Mouse (Mus musculus) erythroblast, embryonic 14.5 days (primary cell): ENCODE data around the gene Slc51a. TPM values are rescaled to one million over a fixed set of nuclear protein-coding genes. Genes with fewer than 3 reads are reported as not detected.

Source experiments
- H3K27me3 ChIP-seq: 2 replicates; pipeline ENCODE4 v1.6.1; 2012; ENCODE audit warnings: inconsistent platforms; ENCODE audit not compliant: control insufficient read depth
- H3K36me3 ChIP-seq: 2 replicates; pipeline ENCODE4 v1.6.1; 2012; ENCODE audit warnings: mild to moderate bottlenecking, inconsistent platforms; ENCODE audit not compliant: control insufficient read depth
- H3K4me1 ChIP-seq: 2 replicates; pipeline ENCODE4 v1.6.1; 2012; ENCODE audit warnings: inconsistent platforms; ENCODE audit not compliant: control insufficient read depth
- H3K4me3 ChIP-seq: replicated peaks from 2 replicates; pipeline ENCODE3; 2012; ENCODE audit warnings: moderate library complexity, mild to moderate bottlenecking, inconsistent platforms
- H3K9me3 ChIP-seq: 2 replicates; pipeline ENCODE4 v1.6.1; 2012; ENCODE audit warnings: low read length, inconsistent platforms, mixed read lengths; ENCODE audit not compliant: control insufficient read depth
- GATA1 ChIP-seq: IDR thresholded peaks from 2 replicates; pipeline ENCODE4 v1.6.1; 2012; ENCODE audit warnings: low read length, inconsistent platforms, mixed read lengths
- TAL1 ChIP-seq: IDR thresholded peaks from 3 replicates; pipeline ENCODE4 v1.6.1; 2012; ENCODE audit warnings: low read length, inconsistent platforms, mixed read lengths
- polyA plus RNA-seq: library from polyadenylated mRNA; stranded (reverse); fragments of >175 nt; gene quantifications from 2 replicates; pipeline ENCODE4 v1.2.3, GENCODE M21; 2012

Slc51a gene
- polyA plus RNA-seq, 1 experiment = not detected

DNA sequence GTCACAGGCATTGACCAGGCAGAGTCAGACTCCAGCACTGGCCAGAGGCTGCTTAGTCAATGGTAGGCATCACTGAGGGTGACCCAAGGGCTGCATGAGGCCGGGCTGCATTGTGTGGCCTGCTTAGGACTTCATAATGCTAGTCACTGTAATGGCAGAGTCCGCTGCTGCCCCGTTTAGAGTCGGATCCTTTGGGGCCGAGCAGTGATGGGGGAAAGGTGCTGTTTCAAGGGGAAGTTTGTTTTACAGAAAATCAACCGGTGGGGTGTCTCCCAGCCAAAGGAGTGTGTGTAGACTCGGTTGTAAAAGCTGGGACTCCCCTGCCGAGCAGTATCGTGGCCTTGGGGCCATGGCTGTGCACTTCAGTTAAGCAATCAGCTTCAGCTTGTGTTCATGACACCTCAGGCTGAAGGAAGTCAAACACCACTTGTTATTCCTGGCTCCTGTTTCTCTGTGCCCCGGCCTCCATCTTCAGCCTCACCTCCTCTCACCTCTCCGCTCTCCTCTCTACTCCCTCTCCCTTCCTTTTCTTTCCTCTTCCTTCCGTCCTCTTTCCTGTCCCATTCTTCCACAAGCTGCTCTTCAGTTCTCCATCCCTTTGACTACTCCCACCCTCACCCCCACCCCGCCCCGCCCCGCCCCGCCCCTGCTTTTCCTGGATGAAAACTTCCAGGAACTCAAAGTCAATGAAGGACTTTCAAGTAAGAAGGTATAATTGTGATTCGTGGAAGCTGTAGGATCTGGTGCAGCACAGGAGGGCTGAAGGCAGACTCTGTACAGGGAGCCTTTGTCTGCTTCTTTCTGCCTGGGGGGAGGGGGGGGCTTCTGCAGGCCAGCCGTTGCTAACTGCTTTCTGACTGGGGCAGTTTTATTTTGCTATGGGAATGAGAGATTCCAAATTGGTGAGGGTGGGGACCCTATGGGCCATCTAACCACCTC, 23.0 kb upstream of the Slc51a start:
- Histone ChIP-seq H3K27me3 (no peaks in the 10 kb centered on the region), H3K4me1 (peaks cover 99% of the 10 kb centered on the region), H3K9me3 (no peaks in the 10 kb centered on the region; the same call in 1 of the 2 replicates), H3K36me3 (peaks cover 54% of the 10 kb centered on the region), H3K4me3 (peak overlapping the region; percentile 67)
- no peak for TF ChIP-seq TAL1
- no peak for TF ChIP-seq GATA1

GRCm38 (mm10) chr16:32509066-32509942, 21.6 kb upstream of the Slc51a start:
- TF ChIP-seq GATA1 = peak; percentile 100
- TF ChIP-seq TAL1 = peak; percentile 99
- H3K9me3 ChIP-seq = no peaks in the 10 kb centered on the region; the same call in 1 of the 2 replicates
- peaks cover 94% of the 10 kb centered on the region for H3K4me1 ChIP-seq

DNA sequence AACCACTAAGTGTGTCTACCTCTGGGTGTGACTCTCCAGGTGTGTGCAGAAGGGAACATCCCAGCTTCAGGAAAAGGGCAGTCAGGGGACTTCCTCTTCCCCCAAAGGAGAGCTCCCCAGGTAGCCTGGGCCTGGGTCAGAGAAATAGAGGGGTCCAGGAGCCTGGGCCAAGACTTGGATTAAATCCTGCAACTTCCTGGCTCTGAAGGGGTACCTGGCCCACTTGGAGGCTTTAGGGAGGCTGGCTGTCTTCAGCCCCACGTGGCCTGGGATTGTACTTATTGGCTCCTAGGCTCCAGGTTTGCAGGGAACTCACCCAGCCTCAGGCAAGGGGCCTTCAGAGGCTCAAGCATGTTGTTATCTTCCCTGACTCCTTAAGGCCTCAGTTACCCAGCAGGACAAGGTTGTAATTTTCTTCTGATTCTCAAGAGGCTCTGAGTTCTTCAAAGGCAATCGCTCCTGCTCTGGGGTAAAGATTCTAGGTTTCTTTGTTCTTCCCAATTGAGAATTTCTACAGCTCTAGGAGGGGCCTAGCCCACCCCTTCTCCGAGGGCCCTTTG, 20.9 kb upstream of the Slc51a start:
- Histone ChIP-seq H3K4me1 (peaks cover 93% of the 10 kb centered on the region), H3K4me3 (peak overlapping the region; percentile 67), H3K27me3 (no peaks in the 10 kb centered on the region), H3K36me3 (peaks cover 44% of the 10 kb centered on the region), H3K9me3 (no peaks in the 10 kb centered on the region; the same call in 1 of the 2 replicates)
- TF ChIP-seq GATA1 (no peak), TAL1 (no peak)

More at GRCm38 (mm10) chr16:32509066-32509942, 21.6 kb upstream of the Slc51a start:
- H3K27me3 ChIP-seq = no peaks in the 10 kb centered on the region
- H3K36me3 ChIP-seq = peaks cover 51% of the 10 kb centered on the region
- H3K4me3 ChIP-seq = peak overlapping the region; percentile 67

DNA sequence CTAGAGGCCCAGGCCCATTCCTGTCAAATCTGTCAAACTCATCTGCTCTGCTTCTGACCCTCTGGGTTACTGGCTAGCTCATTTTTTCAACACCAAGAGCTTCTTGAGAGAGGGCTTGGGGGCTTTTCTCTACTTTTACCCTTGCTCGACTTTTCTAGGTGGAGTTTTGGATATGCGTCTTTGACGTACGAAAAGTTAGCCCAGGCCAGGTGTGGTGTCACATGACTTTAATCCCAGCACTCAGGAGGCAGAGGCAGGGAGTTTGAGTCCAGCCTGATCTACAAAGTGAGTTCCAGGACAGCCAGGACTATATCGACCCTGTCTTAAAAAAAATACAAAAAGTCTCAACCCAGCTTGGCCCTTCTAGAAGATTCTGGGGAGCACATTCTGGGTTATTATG, 20.4 kb upstream of the Slc51a start:
- no peaks in the 10 kb centered on the region for H3K27me3 ChIP-seq
- H3K36me3 ChIP-seq = peaks cover 39% of the 10 kb centered on the region
- H3K4me1 ChIP-seq = peaks cover 93% of the 10 kb centered on the region
- peak overlapping the region; percentile 67 for H3K4me3 ChIP-seq
- TF ChIP-seq TAL1 = no peak
- no peak for TF ChIP-seq GATA1
- H3K9me3 ChIP-seq = no peaks in the 10 kb centered on the region

GRCm38 (mm10) chr16:32507407-32507806, 19.7 kb upstream of the Slc51a start:
- peak overlapping the region; percentile 67 for H3K4me3 ChIP-seq
- H3K9me3 ChIP-seq = no peaks in the 10 kb centered on the region
- TF ChIP-seq TAL1 (peak; percentile 78), GATA1 (peak; percentile 81)
- no peaks in the 10 kb centered on the region for H3K27me3 ChIP-seq
- H3K4me1 ChIP-seq = peaks cover 92% of the 10 kb centered on the region
- peaks cover 33% of the 10 kb centered on the region for H3K36me3 ChIP-seq

- Histone ChIP-seq H3K9me3 (no peaks in the 10 kb centered on the region), H3K4me1 (peaks cover 87% of the 10 kb centered on the region), H3K36me3 (peaks cover 29% of the 10 kb centered on the region), H3K27me3 (no peaks in the 10 kb centered on the region), H3K4me3 (peak overlapping the region; percentile 67)
- TF ChIP-seq GATA1 (no peak), TAL1 (no peak)
Observed at GRCm38 (mm10) chr16:32506868-32507267, 19.2 kb upstream of the Slc51a start.

- Histone ChIP-seq H3K9me3 (no peaks in the 10 kb centered on the region), H3K27me3 (peaks cover 3% of the 10 kb centered on the region), H3K36me3 (peaks cover 24% of the 10 kb centered on the region), H3K4me3 (peak overlapping the region; percentile 67), H3K4me1 (peaks cover 81% of the 10 kb centered on the region)
- no peak for TF ChIP-seq GATA1
- no peak for TF ChIP-seq TAL1
Observed at GRCm38 (mm10) chr16:32506298-32506697, 18.6 kb upstream of the Slc51a start.

DNA sequence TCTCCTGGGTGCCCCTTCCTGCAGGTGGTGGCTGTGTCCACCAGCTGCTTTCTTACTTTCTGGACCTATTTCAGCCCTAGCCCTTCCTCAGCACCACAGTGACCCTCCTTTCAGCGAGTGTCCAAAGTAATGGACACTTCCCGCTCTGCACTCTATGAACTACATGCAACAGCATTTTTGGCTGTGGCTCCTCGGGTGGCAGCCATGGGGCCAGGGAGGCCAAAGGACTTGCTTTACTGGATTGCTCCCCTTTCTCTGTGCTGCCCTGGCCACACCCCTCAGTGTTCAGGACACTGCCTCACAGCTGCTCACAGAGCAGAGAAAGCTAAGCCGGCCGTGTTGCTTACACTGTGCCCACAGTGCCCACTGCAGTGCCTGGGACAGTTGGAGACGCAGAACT, 16.0 kb upstream of the Slc51a start:
- TF ChIP-seq GATA1 (no peak), TAL1 (no peak)
- Histone ChIP-seq H3K4me3 (no peak overlapping the region), H3K27me3 (peaks cover 17% of the 10 kb centered on the region), H3K9me3 (no peaks in the 10 kb centered on the region), H3K4me1 (peaks cover 65% of the 10 kb centered on the region), H3K36me3 (peaks cover 18% of the 10 kb centered on the region)
